Mouse (Mus musculus) G1E (cell line): ENCODE data around the gene Pf4. TPM values are rescaled to one million over a fixed set of nuclear protein-coding genes. Genes with fewer than 3 reads are reported as not detected.

Experiments
- ATAC-seq: 2 replicates; pipeline ENCODE4 v1.8.0; 2016; ENCODE audit warnings: mild to moderate bottlenecking; ENCODE audit not compliant: insufficient number of reproducible peaks, poor library complexity, low FRiP score, severe bottlenecking; ENCODE audit errors: extremely low read depth
- DNase-seq: peaks from one replicate; pipeline ENCODE4 v3.0.0; 2012; ENCODE audit warnings: low spot score
- H3K27me3 ChIP-seq: 2 replicates; pipeline ENCODE4 v1.6.1; 2012; ENCODE audit warnings: mild to moderate bottlenecking, low read length, inconsistent platforms; ENCODE audit not compliant: insufficient read depth
- H3K36me3 ChIP-seq: replicated peaks from 2 replicates; pipeline ENCODE3; 2012; ENCODE audit warnings: mild to moderate bottlenecking, inconsistent platforms
- H3K4me1 ChIP-seq: 2 replicates; pipeline ENCODE4 v1.6.1; 2012; ENCODE audit warnings: low read depth, low read length, inconsistent platforms, mixed read lengths; ENCODE audit not compliant: insufficient read depth
- H3K4me3 ChIP-seq: 2 replicates; pipeline ENCODE4 v1.5.1; 2012; ENCODE audit warnings: low read depth, mild to moderate bottlenecking, inconsistent platforms, low read length, moderate library complexity, mixed read lengths
- H3K9me3 ChIP-seq: replicated peaks from 2 replicates; pipeline ENCODE4 v1.6.1; 2012; ENCODE audit warnings: inconsistent platforms
- CTCF ChIP-seq: IDR thresholded peaks from 2 replicates; pipeline ENCODE4 v1.5.1; 2012; ENCODE audit warnings: low read depth, low read length, inconsistent platforms, mixed read lengths
- GATA1 ChIP-seq: IDR thresholded peaks from 2 replicates; pipeline ENCODE4 v1.6.1; 2012; ENCODE audit warnings: borderline replicate concordance, low read length, inconsistent platforms, mixed read lengths
- GATA2 ChIP-seq: IDR thresholded peaks from 2 replicates; pipeline ENCODE4 v1.6.1; 2012; ENCODE audit warnings: low read depth, low read length, inconsistent platforms, borderline replicate concordance
- POLR2AphosphoS5 ChIP-seq: IDR thresholded peaks from 2 replicates; pipeline ENCODE4 v1.6.1; 2012; ENCODE audit warnings: low read depth, low read length, inconsistent platforms; ENCODE audit not compliant: insufficient replicate concordance
- TAL1 ChIP-seq: conservative IDR thresholded peaks from 2 replicates; pipeline ENCODE4 v1.6.1; 2012; ENCODE audit warnings: low read depth, low read length, inconsistent platforms, mixed read lengths
- polyA plus RNA-seq: library from polyadenylated mRNA; stranded (reverse); fragments of >175 nt; gene quantifications from 2 replicates; pipeline ENCODE4 v1.2.3, GENCODE M21; 2012
- total RNA-seq, 2 experiments: library from RNA; stranded (forward) in 1 of 2; stranded (reverse) in 1 of 2; fragments of 200-1000 nt in 1 of 2; fragments of >200 nt in 1 of 2; fragmentation: Nextera tagmentation in 1 of 2; gene quantifications; 2 replicates each; pipeline ENCODE4 v1.2.3; 2014 to 2017

Gene Pf4
- total and polyA plus RNA-seq, 3 experiments: 6.8 to 73.3 (median 31.9) TPM

DNA sequence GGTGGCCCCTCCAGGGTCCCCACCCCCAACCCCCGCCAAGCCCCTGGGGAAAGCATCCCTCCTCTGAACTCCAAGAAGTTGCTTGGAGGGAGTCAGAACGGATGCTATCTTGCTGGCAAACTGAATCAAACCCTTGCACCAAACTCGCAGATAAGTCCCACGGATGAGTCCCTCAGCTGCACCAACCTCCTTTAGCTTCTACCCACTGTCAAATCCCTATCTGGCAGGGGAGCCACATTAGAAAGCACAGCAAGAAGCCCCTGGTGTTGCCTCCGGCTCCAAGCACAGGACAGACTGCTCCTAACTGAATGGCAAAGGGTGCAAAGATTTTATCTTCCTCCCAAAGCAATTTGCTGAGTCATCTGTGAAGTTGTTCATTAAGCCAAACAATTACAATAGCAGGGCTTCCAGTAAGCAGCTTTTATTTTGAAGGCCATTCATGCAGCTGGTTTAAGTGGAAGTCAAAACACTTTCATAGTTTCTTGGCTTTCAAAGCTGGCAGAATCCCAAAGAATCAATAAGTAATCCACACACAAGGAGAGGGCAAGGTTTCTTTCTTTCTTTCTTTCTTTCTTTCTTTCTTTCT lies 14.1 kb upstream of the Pf4 start:
- H3K4me1 ChIP-seq: peaks cover 48% of the 10 kb centered on the region
- peak overlapping the region; percentile 23; the same call in 1 of the 2 replicates for H3K4me3 ChIP-seq
- TF ChIP-seq TAL1: no peak
- TF ChIP-seq CTCF: no peak
- no peak for TF ChIP-seq GATA1
- no peak for TF ChIP-seq POLR2AphosphoS5
- TF ChIP-seq GATA2: no peak
- H3K27me3 ChIP-seq: no peaks in the 10 kb centered on the region
- DNase-seq (peak; percentile 10), ATAC-seq (peak; percentile 76)
- no peaks in the 10 kb centered on the region for H3K36me3 ChIP-seq
- H3K9me3 ChIP-seq: no peaks in the 10 kb centered on the region; the same call in 1 of the 2 replicates

- Histone ChIP-seq H3K4me3 (peak within 1 kb of the TSS; percentile 41; the same call in 1 of the 2 replicates), H3K36me3 (no peaks in the 10 kb centered on the region), H3K9me3 (no peaks in the 10 kb centered on the region; the same call in 1 of the 2 replicates), H3K4me1 (peaks cover 53% of the 10 kb centered on the region), H3K27me3 (no peaks in the 10 kb centered on the region)
- no peak for DNase-seq
- no peak for ATAC-seq
- TF ChIP-seq GATA2: no peak
- TF ChIP-seq TAL1: no peak
- no peak for TF ChIP-seq CTCF
- no peak for TF ChIP-seq POLR2AphosphoS5
- TF ChIP-seq GATA1: no peak
Observed at GRCm38 (mm10) chr5:90759077-90760065, 12.9 kb upstream of the Pf4 start, which contains the start of gene Cxcl5. TSS of gene Cxcl5 (plus strand) at chr5:90759360.

DNA sequence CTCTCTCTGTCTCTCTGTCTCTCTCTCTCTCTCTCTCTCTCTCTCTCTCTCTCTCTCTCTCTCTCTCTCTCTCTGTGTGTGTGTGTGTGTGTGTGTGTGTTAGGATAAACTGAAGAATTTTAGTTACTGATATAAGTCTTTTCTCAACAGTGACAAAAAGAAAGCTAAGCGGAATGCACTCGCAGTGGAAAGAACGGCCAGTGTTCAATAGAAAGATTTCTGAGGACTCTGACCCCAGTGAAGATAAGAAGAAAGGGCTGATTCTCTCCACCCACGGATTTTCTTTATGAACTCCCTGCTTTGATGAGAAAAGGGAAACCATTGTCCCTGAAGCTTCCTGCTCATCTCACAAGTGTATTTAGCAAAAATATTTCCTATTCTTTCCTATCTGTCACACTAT lies 11.9 kb upstream of the Pf4 start:
- ATAC-seq: no peak
- H3K4me3 ChIP-seq: no peak overlapping the region
- no peaks in the 10 kb centered on the region; the same call in 1 of the 2 replicates for H3K9me3 ChIP-seq
- no peak for DNase-seq
- no peaks in the 10 kb centered on the region for H3K36me3 ChIP-seq
- no peaks in the 10 kb centered on the region for H3K27me3 ChIP-seq
- no peak for TF ChIP-seq CTCF
- no peak for TF ChIP-seq POLR2AphosphoS5
- TF ChIP-seq GATA2: no peak
- no peak for TF ChIP-seq TAL1
- no peak for TF ChIP-seq GATA1
- peaks cover 56% of the 10 kb centered on the region for H3K4me1 ChIP-seq

- Histone ChIP-seq H3K4me1 (peaks cover 60% of the 10 kb centered on the region), H3K36me3 (no peaks in the 10 kb centered on the region), H3K27me3 (no peaks in the 10 kb centered on the region), H3K4me3 (no peak overlapping the region), H3K9me3 (no peaks in the 10 kb centered on the region; the same call in 1 of the 2 replicates)
- ATAC-seq (no peak), DNase-seq (no peak)
- no peak for TF ChIP-seq CTCF
- no peak for TF ChIP-seq POLR2AphosphoS5
Observed at GRCm38 (mm10) chr5:90760844-90761243, 11.4 kb upstream of the Pf4 start.

GRCm38 (mm10) chr5:90761834-90762233 lies 10.4 kb upstream of the Pf4 start:
- Histone ChIP-seq H3K27me3 (no peaks in the 10 kb centered on the region), H3K4me3 (no peak overlapping the region), H3K9me3 (no peaks in the 10 kb centered on the region; the same call in 1 of the 2 replicates), H3K4me1 (peaks cover 65% of the 10 kb centered on the region), H3K36me3 (no peaks in the 10 kb centered on the region)
- ATAC-seq (no peak), DNase-seq (no peak)
- no peak for TF ChIP-seq TAL1
- no peak for TF ChIP-seq POLR2AphosphoS5
- TF ChIP-seq CTCF: no peak
- TF ChIP-seq GATA1: no peak
- TF ChIP-seq GATA2: no peak

GRCm38 (mm10) chr5:90763912-90764665 lies 8.1 kb upstream of the Pf4 start:
- no peaks in the 10 kb centered on the region; the same call in 1 of the 2 replicates for H3K9me3 ChIP-seq
- no peaks in the 10 kb centered on the region for H3K36me3 ChIP-seq
- ATAC-seq: no peak
- no peaks in the 10 kb centered on the region for H3K27me3 ChIP-seq
- no peak overlapping the region for H3K4me3 ChIP-seq
- DNase-seq: no peak
- H3K4me1 ChIP-seq: peaks cover 59% of the 10 kb centered on the region
- TF ChIP-seq CTCF: no peak
- no peak for TF ChIP-seq POLR2AphosphoS5
- TF ChIP-seq TAL1: no peak
- TF ChIP-seq GATA2: no peak
- TF ChIP-seq GATA1: no peak
